Mouse (Mus musculus): Measurements from ENCODE around the gene Bcl6b. TPM values are rescaled to one million over a fixed set of nuclear protein-coding genes. Genes with fewer than 3 reads are reported as not detected.

Bcl6b gene
- polyA plus RNA-seq, 1 experiment from 2014 or later, result 13.0 TPM

GRCm38 (mm10) chr11:70214191-70214855, 15.3 kb downstream of the Bcl6b start:
- ATAC-seq (ENCODE audit: low read depth) (peak; percentile 27; the same call in 1 of the 2 replicates), DNase-seq (ENCODE audit: low spot score) (no peak)
- Histone ChIP-seq H3K36me3 (ENCODE audit: control insufficient read depth, insufficient read depth, low read length) (peaks cover 3% of the 10 kb centered on the region; the same call in 1 of the 2 replicates), H3K9ac (ENCODE audit: low read depth, low read length) (peak overlapping the region; percentile 59), H3K4me3 (ENCODE audit: low read depth, low read length) (peak overlapping the region; percentile 34), H3K9me3 (ENCODE audit: control insufficient read depth, low read length) (no peaks in the 10 kb centered on the region), H3K27ac (replicated peaks; ENCODE audit: low read depth, low read length) (no peak overlapping the region), H3K27me3 (replicated peaks; ENCODE audit: control insufficient read depth, insufficient read depth, low read length) (peaks cover 52% of the 10 kb centered on the region), H3K4me2 (ENCODE audit: low read depth, low read length) (peak overlapping the region; percentile 68), H3K4me1 (ENCODE audit: control insufficient read depth, insufficient read depth, low read length) (peaks cover 16% of the 10 kb centered on the region)
- WGBS, result under 1% methylated on average over 37 of the region's 46 CpGs

GRCm38 (mm10) chr11:70213736-70214135, 15.9 kb downstream of the Bcl6b start:
- H3K4me2 ChIP-seq (ENCODE audit: low read depth, low read length), result peak overlapping the region; percentile 68
- peaks cover 3% of the 10 kb centered on the region; the same call in 1 of the 2 replicates for H3K36me3 ChIP-seq (ENCODE audit: control insufficient read depth, insufficient read depth, low read length)
- 8% methylated on average over 18 of the region's 26 CpGs for WGBS
- ATAC-seq (ENCODE audit: low read depth), result peak; percentile 60; the same call in 1 of the 2 replicates
- peaks cover 52% of the 10 kb centered on the region for H3K27me3 ChIP-seq (replicated peaks; ENCODE audit: control insufficient read depth, insufficient read depth, low read length)
- H3K4me1 ChIP-seq (ENCODE audit: control insufficient read depth, insufficient read depth, low read length), result peaks cover 16% of the 10 kb centered on the region
- peak overlapping the region; percentile 59; the same call in 1 of the 2 replicates for H3K9ac ChIP-seq (ENCODE audit: low read depth, low read length)
- H3K27ac ChIP-seq (replicated peaks; ENCODE audit: low read depth, low read length), result no peak overlapping the region
- no peaks in the 10 kb centered on the region for H3K9me3 ChIP-seq (ENCODE audit: control insufficient read depth, low read length)
- H3K4me3 ChIP-seq (ENCODE audit: low read depth, low read length), result peak overlapping the region; percentile 34
- DNase-seq (ENCODE audit: low spot score), result no peak

DNA sequence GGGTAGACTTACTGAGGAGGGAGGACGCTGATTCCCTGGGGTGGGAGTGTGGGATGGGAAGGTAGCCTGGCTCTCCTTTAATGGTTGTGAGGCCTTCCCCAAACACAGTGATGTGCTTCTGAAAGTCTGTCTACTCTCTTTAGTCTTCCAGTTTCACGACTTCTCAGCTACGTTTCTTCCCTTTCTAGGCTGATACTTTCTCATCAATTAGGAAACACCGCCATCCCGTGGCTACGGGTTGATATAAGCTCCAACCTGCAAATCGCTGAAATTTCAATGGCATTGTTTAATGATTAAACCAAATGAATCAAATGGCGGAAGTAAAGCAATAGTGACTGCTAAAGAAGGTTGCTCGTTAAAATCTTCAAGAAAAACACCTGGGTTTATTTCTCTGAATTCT, 16.7 kb downstream of the Bcl6b start:
- 9% methylated on average over 9 of the region's 9 CpGs for WGBS
- no peaks in the 10 kb centered on the region for H3K9me3 ChIP-seq (ENCODE audit: control insufficient read depth, low read length)
- peaks cover 16% of the 10 kb centered on the region for H3K4me1 ChIP-seq (ENCODE audit: control insufficient read depth, insufficient read depth, low read length)
- ATAC-seq (ENCODE audit: low read depth), result 0 out of 2 replicates have a peak, but pooled peaks have one; percentile 19
- no peak overlapping the region for H3K27ac ChIP-seq (replicated peaks; ENCODE audit: low read depth, low read length)
- peak; percentile 80 for DNase-seq (ENCODE audit: low spot score)
- no peak overlapping the region for H3K4me3 ChIP-seq (ENCODE audit: low read depth, low read length)
- H3K36me3 ChIP-seq (ENCODE audit: control insufficient read depth, insufficient read depth, low read length), result peaks cover 3% of the 10 kb centered on the region; the same call in 1 of the 2 replicates
- peaks cover 52% of the 10 kb centered on the region for H3K27me3 ChIP-seq (replicated peaks; ENCODE audit: control insufficient read depth, insufficient read depth, low read length)
- no peak overlapping the region for H3K9ac ChIP-seq (ENCODE audit: low read depth, low read length)
- no peak overlapping the region for H3K4me2 ChIP-seq (ENCODE audit: low read depth, low read length)

DNA sequence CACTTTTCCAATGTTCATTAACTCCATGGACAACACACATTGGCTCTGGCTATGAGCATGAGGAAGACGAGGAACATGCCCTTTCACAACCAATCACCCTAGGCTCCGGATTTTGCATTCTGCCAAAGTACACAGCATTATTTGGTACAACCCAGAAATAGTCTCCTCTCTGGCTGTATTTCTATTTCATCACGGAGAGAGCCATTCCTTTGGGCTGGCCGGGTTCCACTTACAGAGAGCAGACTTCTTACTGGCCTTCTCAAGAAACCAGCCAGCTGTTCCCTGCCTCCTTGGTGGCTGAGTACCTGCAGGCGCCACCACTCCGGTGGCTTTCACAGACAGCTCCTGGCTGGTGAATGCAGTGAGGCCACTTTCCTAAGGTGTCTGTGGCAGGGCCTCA, 17.2 kb downstream of the Bcl6b start, which contains the start of gene Slc16a11:
Slc16a11 (plus strand) TSS at position 330 of the 400 bp plus-strand sequence.
- no peak for ATAC-seq (ENCODE audit: low read depth)
- Histone ChIP-seq H3K27ac (replicated peaks; ENCODE audit: low read depth, low read length) (no peak within 1 kb of the TSS), H3K9ac (ENCODE audit: low read depth, low read length) (peak within 1 kb of the TSS; percentile 59; the same call in 1 of the 2 replicates), H3K36me3 (ENCODE audit: control insufficient read depth, insufficient read depth, low read length) (peaks cover 2% of the 10 kb centered on the region; the same call in 1 of the 2 replicates), H3K4me3 (ENCODE audit: low read depth, low read length) (peak within 1 kb of the TSS; percentile 34; the same call in 1 of the 2 replicates), H3K4me1 (ENCODE audit: control insufficient read depth, insufficient read depth, low read length) (peaks cover 16% of the 10 kb centered on the region), H3K27me3 (replicated peaks; ENCODE audit: control insufficient read depth, insufficient read depth, low read length) (peaks cover 50% of the 10 kb centered on the region), H3K4me2 (ENCODE audit: low read depth, low read length) (peak within 1 kb of the TSS; percentile 68), H3K9me3 (ENCODE audit: control insufficient read depth, low read length) (no peaks in the 10 kb centered on the region)
- no peak for DNase-seq (ENCODE audit: low spot score)
- WGBS, result 54% methylated on average over 6 of the region's 6 CpGs

GRCm38 (mm10) chr11:70211972-70212371, 17.6 kb downstream of the Bcl6b start:
- no peaks in the 10 kb centered on the region; the same call in 1 of the 2 replicates for H3K36me3 ChIP-seq (ENCODE audit: control insufficient read depth, insufficient read depth, low read length)
- peaks cover 16% of the 10 kb centered on the region for H3K4me1 ChIP-seq (ENCODE audit: control insufficient read depth, insufficient read depth, low read length)
- no peak overlapping the region for H3K27ac ChIP-seq (replicated peaks; ENCODE audit: low read depth, low read length)
- no peaks in the 10 kb centered on the region for H3K9me3 ChIP-seq (ENCODE audit: control insufficient read depth, low read length)
- peaks cover 46% of the 10 kb centered on the region for H3K27me3 ChIP-seq (replicated peaks; ENCODE audit: control insufficient read depth, insufficient read depth, low read length)
- ATAC-seq (ENCODE audit: low read depth) (no peak), DNase-seq (ENCODE audit: low spot score) (no peak)
- WGBS, result 63% methylated on average over 6 of the region's 6 CpGs
- H3K4me2 ChIP-seq (ENCODE audit: low read depth, low read length), result no peak overlapping the region
- no peak overlapping the region for H3K9ac ChIP-seq (ENCODE audit: low read depth, low read length)
- H3K4me3 ChIP-seq (ENCODE audit: low read depth, low read length), result no peak overlapping the region

- H3K4me3 ChIP-seq (ENCODE audit: low read depth, low read length), result no peak overlapping the region
- H3K4me2 ChIP-seq (ENCODE audit: low read depth, low read length), result no peak overlapping the region
- WGBS, result 85% methylated on average over 2 of the region's 2 CpGs
- ATAC-seq (ENCODE audit: low read depth), result no peak
- H3K27ac ChIP-seq (replicated peaks; ENCODE audit: low read depth, low read length), result no peak overlapping the region
- H3K4me1 ChIP-seq (ENCODE audit: control insufficient read depth, insufficient read depth, low read length), result peaks cover 16% of the 10 kb centered on the region
- H3K9me3 ChIP-seq (ENCODE audit: control insufficient read depth, low read length), result no peaks in the 10 kb centered on the region
- no peak overlapping the region for H3K9ac ChIP-seq (ENCODE audit: low read depth, low read length)
- no peaks in the 10 kb centered on the region for H3K36me3 ChIP-seq (ENCODE audit: control insufficient read depth, insufficient read depth, low read length)
- DNase-seq (ENCODE audit: low spot score), result no peak
- H3K27me3 ChIP-seq (replicated peaks; ENCODE audit: control insufficient read depth, insufficient read depth, low read length), result peaks cover 33% of the 10 kb centered on the region
These were observed 18.9 kb downstream of the Bcl6b start for GRCm38 (mm10) chr11:70210681-70211080.

GRCm38 (mm10) chr11:70208778-70209388, 20.7 kb downstream of the Bcl6b start:
- ATAC-seq (ENCODE audit: low read depth), result no peak
- H3K27me3 ChIP-seq (replicated peaks; ENCODE audit: control insufficient read depth, insufficient read depth, low read length), result peaks cover 15% of the 10 kb centered on the region
- WGBS, result 73% methylated on average over 5 of the region's 5 CpGs
- H3K36me3 ChIP-seq (ENCODE audit: control insufficient read depth, insufficient read depth, low read length), result no peaks in the 10 kb centered on the region
- H3K4me1 ChIP-seq (ENCODE audit: control insufficient read depth, insufficient read depth, low read length), result peaks cover 1% of the 10 kb centered on the region; the same call in 1 of the 2 replicates
- no peak for DNase-seq (ENCODE audit: low spot score)
- no peak overlapping the region for H3K4me2 ChIP-seq (ENCODE audit: low read depth, low read length)
- no peak overlapping the region for H3K4me3 ChIP-seq (ENCODE audit: low read depth, low read length)
- no peaks in the 10 kb centered on the region for H3K9me3 ChIP-seq (ENCODE audit: control insufficient read depth, low read length)
- no peak overlapping the region for H3K27ac ChIP-seq (replicated peaks; ENCODE audit: low read depth, low read length)
- no peak overlapping the region for H3K9ac ChIP-seq (ENCODE audit: low read depth, low read length)

DNA sequence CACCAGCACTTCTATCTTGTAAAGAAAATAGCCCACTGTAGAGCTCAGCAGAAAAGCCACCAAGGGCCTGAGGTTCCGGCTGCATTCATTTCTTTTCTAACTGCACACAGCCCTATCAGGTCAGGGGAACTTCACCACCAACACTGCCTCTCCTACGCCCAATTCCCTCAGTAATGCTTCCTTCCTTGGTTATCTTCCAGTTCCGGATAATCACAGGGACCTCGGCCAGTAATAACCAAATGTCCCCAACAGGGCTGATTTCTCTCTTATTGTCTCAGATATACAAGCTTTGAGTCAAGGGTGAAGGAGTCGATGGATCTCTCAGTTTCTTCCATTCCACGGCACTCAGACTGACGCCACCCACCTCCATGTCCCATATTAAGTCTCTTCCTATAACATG, 22.3 kb downstream of the Bcl6b start:
- Histone ChIP-seq H3K9ac (ENCODE audit: low read depth, low read length) (no peak overlapping the region), H3K4me2 (ENCODE audit: low read depth, low read length) (no peak overlapping the region), H3K36me3 (ENCODE audit: control insufficient read depth, insufficient read depth, low read length) (no peaks in the 10 kb centered on the region), H3K27ac (replicated peaks; ENCODE audit: low read depth, low read length) (no peak overlapping the region), H3K4me3 (ENCODE audit: low read depth, low read length) (no peak overlapping the region), H3K9me3 (ENCODE audit: control insufficient read depth, low read length) (no peaks in the 10 kb centered on the region), H3K4me1 (ENCODE audit: control insufficient read depth, insufficient read depth, low read length) (no peaks in the 10 kb centered on the region), H3K27me3 (replicated peaks; ENCODE audit: control insufficient read depth, insufficient read depth, low read length) (no peaks in the 10 kb centered on the region; the same call in 1 of the 2 replicates)
- DNase-seq (ENCODE audit: low spot score), result no peak
- ATAC-seq (ENCODE audit: low read depth), result no peak
- WGBS, result 84% methylated on average over 7 of the region's 7 CpGs
